Mouse (Mus musculus) bone marrow, adult 2 months (tissue): ENCODE measurements around the gene Arhgef19.

Experiments
- CTCF ChIP-seq: fragments of 200-500 bp; IDR thresholded peaks from 2 replicates; pipeline ENCODE4 v1.5.1; 2011; ENCODE audit warnings: low read length, control low read depth; ENCODE audit not compliant: control insufficient read depth, insufficient read depth
- POLR2A ChIP-seq: fragments of 200-500 bp; IDR thresholded peaks from 2 replicates; pipeline ENCODE4 v1.6.1; 2011; ENCODE audit warnings: low read depth, mild to moderate bottlenecking, control low read depth, low read length, borderline replicate concordance; ENCODE audit not compliant: control insufficient read depth

DNA sequence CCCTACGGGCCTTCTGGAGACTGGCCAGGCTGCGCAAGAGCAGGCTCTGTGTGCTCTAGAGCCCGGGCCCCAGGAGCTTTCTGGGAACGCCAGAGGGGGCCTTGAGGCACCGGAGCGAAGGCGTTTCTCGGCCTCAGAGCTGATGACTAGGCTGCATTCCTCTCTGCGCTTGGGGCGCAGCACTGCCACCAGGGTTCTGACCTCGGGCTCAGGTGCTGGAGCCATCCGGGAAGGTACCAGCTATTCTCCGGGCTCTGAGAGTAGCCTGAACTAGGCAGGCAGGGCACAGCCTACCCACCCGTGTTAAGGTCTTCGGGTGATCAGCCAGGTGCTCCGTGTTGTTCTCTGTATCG lies 7.7 kb downstream of the Arhgef19 start:
- no peak for TF ChIP-seq CTCF
- no peak for TF ChIP-seq POLR2A
